Mouse (Mus musculus): ENCODE measurements at regions not wholly inside any gene's neighbourhood (a gene's known extent, or its start where the extent isn't known, plus 50 kb on each side); places are given as distances from the start of the nearest gene placed in this dataset.
A peak's percentile ranks its signal among the peaks of the same experiment; 100 is the strongest.

DNA sequence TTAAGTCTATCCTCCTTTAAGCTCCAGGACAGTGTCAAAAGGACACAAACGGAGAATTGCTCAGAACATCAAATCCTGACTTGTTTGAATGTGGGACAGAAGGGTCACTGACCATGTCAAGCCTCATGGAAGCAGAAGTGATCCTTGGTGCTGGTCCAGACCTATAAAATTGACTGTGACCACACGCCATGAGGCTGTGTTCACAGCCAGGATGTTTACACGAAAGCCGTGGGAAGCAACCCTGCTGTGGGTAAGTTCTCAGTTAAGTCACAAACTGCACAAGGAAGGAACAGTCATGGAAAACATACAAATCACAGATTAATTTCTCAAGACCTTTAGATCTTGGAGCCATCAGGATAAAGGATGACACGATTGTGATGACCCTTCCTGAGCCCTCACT lies 88.5 kb downstream of the Gm9733 start:
- intact Hi-C loops (cut with DNase I), result loop anchor here (5.0 kb wide), 4 partner anchors 51 to 566 kb away; partner anchors contain the start of gene Car2
- no peak for DNase-seq (ENCODE audit: low spot score in 2 of 2)

DNA sequence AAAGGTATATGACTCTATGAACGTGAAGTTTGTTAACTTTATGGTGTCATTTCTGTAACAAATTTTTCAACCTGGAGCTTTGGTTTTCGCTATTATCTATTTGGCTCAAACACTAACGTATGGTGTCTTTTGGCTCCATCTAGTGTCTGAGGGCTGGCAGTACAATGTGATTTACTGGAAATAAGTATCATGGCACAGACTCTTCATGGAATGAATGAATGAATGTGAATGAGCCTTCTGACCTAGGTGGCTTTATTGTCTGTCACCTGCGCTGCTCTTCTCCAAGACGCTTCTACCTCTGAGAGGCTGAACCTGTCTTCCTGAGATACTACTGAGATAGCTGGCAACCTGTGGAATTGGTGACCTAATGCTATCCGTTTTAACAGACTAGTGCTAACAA lies 87.1 kb downstream of the Gm9733 start:
- intact Hi-C loops (cut with DNase I), result loop anchor here (5.0 kb wide), 4 partner anchors 53 to 568 kb away; partner anchors contain the start of gene Car2
- DNase-seq (ENCODE audit: low spot score in 2 of 2), result peak; percentile 9
